In genomic region chr11:103815986-103816385, GRCm38 (mm10) we compare ENCODE assay signal across 13 mouse cellular contexts. TPM values are rescaled to one million over a fixed set of nuclear protein-coding genes. Genes with fewer than 3 reads are reported as not detected.
A peak's percentile ranks its signal among the peaks of the same experiment; 100 is the strongest.
DNase-seq lines count a peak whose midpoint lies in the region; ATAC-seq and TF ChIP-seq lines count a peak whose summit lies in the region.
"Had no signal": no experiment of that assay in that cellular context is flagged by ENCODE, and none has a peak within 500 bp of the region (broad histone marks: within the 10 kb centered on the region; RNA-seq: fewer than 3 reads in every experiment).

No protein-coding gene starts in this region.

- no peak for TF ChIP-seq POLR2A in cerebellum, adult 2 months (IDR thresholded peaks at IDR 0.05; ENCODE audit: borderline replicate concordance, insufficient read depth, low read length)
- TF ChIP-seq POLR2A in kidney, adult 2 months (IDR thresholded peaks at IDR 0.05; ENCODE audit: low read depth, low read length), result no peak

- peaks cover 21% of the 10 kb centered on the region for H3K4me1 ChIP-seq in cerebellum, adult 2 months (ENCODE audit: control insufficient read depth, insufficient read depth, low read length)
- no peaks in the 10 kb centered on the region for H3K4me1 ChIP-seq in kidney, adult 2 months (ENCODE audit: control insufficient read depth, insufficient read depth, low read length)
- no peaks in the 10 kb centered on the region; the same call in 1 of the 2 replicates for H3K4me1 ChIP-seq in kidney, embryonic 16.5 days (ENCODE audit: insufficient read depth, low read length)
- 0 out of 2 replicates have a peak, but pooled peaks cover 3% of the 10 kb centered on the region for H3K4me1 ChIP-seq in midbrain, postnatal 0 days (ENCODE audit: insufficient read depth, low read length)
- H3K4me1 ChIP-seq in midbrain, embryonic 11.5 days (ENCODE audit: control insufficient read depth, insufficient read depth, low read length), result peaks cover 5% of the 10 kb centered on the region
- H3K4me1 ChIP-seq: liver, embryonic 15.5 days had no signal

- DNase-seq in cerebellum, adult 2 months, result peak; percentile 48 to 49
- no peak for DNase-seq in cerebellum, adult 11 months
- DNase-seq in kidney, adult 2 months, result peak; percentile 15
- DNase-seq in midbrain, postnatal 0 days (ENCODE audit: low spot score), result peak; percentile 28
- DNase-seq in midbrain, embryonic 11.5 days (ENCODE audit: low spot score, missing footprints), result no peak
- no peak for DNase-seq in urinary bladder, postnatal 14 days (ENCODE audit: low spot score)
- DNase-seq in right cerebral cortex, postnatal 10 days (ENCODE audit: low spot score in 2 of 2), result no peak
- DNase-seq: forebrain, postnatal 0 days had no signal

- H3K4me3 ChIP-seq in cerebellum, adult 2 months (replicated peaks; ENCODE audit: insufficient read depth, low read depth, low read length), result no peak overlapping the region
- H3K4me3 ChIP-seq in kidney, adult 2 months (ENCODE audit: insufficient read depth, low read depth, low read length), result no peak overlapping the region
- H3K4me3 ChIP-seq in kidney, embryonic 16.5 days (ENCODE audit: low read length), result no peak overlapping the region
- no peak overlapping the region for H3K4me3 ChIP-seq in midbrain, postnatal 0 days (ENCODE audit: low read depth, low read length)
- no peak overlapping the region for H3K4me3 ChIP-seq in midbrain, embryonic 11.5 days (ENCODE audit: low read depth, low read length)
- H3K4me3 ChIP-seq: heart, adult 2 months; hindbrain, embryonic 15.5 days; liver, embryonic 15.5 days had no signal

- no peaks in the 10 kb centered on the region for H3K9me3 ChIP-seq in kidney, embryonic 16.5 days (ENCODE audit: low read length)
- no peaks in the 10 kb centered on the region for H3K9me3 ChIP-seq in midbrain, postnatal 0 days (ENCODE audit: low read length)
- no peaks in the 10 kb centered on the region for H3K9me3 ChIP-seq in midbrain, embryonic 11.5 days (ENCODE audit: control insufficient read depth, low read length)
- H3K9me3 ChIP-seq: hindbrain, embryonic 15.5 days; liver, embryonic 15.5 days had no signal

- H3K27ac ChIP-seq in cerebellum, adult 2 months (ENCODE audit: insufficient read depth, low read length), result no peak overlapping the region
- H3K27ac ChIP-seq in kidney, adult 2 months (ENCODE audit: insufficient read depth, low read depth, low read length), result no peak overlapping the region
- H3K27ac ChIP-seq in kidney, embryonic 16.5 days (ENCODE audit: low read length), result no peak overlapping the region
- H3K27ac ChIP-seq in midbrain, postnatal 0 days (ENCODE audit: low read depth, low read length), result no peak overlapping the region
- no peak overlapping the region for H3K27ac ChIP-seq in midbrain, embryonic 11.5 days (ENCODE audit: low read depth, low read length)
- H3K27ac ChIP-seq: heart, adult 2 months; hindbrain, embryonic 15.5 days; liver, embryonic 15.5 days had no signal

- no peak overlapping the region for H3K9ac ChIP-seq in kidney, embryonic 16.5 days (replicated peaks; ENCODE audit: low read length)
- no peak overlapping the region for H3K9ac ChIP-seq in midbrain, postnatal 0 days (replicated peaks; ENCODE audit: low read length, poor library complexity, severe bottlenecking)
- no peak overlapping the region for H3K9ac ChIP-seq in midbrain, embryonic 11.5 days (ENCODE audit: low read length)
- H3K9ac ChIP-seq: forebrain, postnatal 0 days; hindbrain, embryonic 15.5 days; liver, embryonic 15.5 days had no signal

- H3K36me3 ChIP-seq in kidney, adult 2 months (ENCODE audit: control insufficient read depth, insufficient read depth, low read length), result no peaks in the 10 kb centered on the region
- H3K36me3 ChIP-seq in kidney, embryonic 16.5 days (ENCODE audit: insufficient read depth, low read length), result no peaks in the 10 kb centered on the region
- 0 out of 2 replicates have a peak, but pooled peaks cover 3% of the 10 kb centered on the region for H3K36me3 ChIP-seq in midbrain, postnatal 0 days (ENCODE audit: insufficient read depth, low read length)
- peaks cover 5% of the 10 kb centered on the region; the same call in 1 of the 2 replicates for H3K36me3 ChIP-seq in midbrain, embryonic 11.5 days (ENCODE audit: control insufficient read depth, insufficient read depth, low read length)
- H3K36me3 ChIP-seq: liver, embryonic 15.5 days had no signal

- H3K27me3 ChIP-seq in cerebellum, adult 2 months (ENCODE audit: control insufficient read depth, insufficient read depth, low read length), result no peaks in the 10 kb centered on the region
- H3K27me3 ChIP-seq in kidney, adult 2 months (replicated peaks; ENCODE audit: control insufficient read depth, insufficient read depth, low read length), result no peaks in the 10 kb centered on the region
- peaks cover 33% of the 10 kb centered on the region for H3K27me3 ChIP-seq in kidney, embryonic 16.5 days (ENCODE audit: insufficient read depth, low read length)
- no peaks in the 10 kb centered on the region for H3K27me3 ChIP-seq in midbrain, postnatal 0 days (ENCODE audit: insufficient read depth, low read length)
- H3K27me3 ChIP-seq in midbrain, embryonic 11.5 days (ENCODE audit: control insufficient read depth, insufficient read depth, low read length), result peaks cover 9% of the 10 kb centered on the region

- ATAC-seq in kidney, embryonic 16.5 days (ENCODE audit: low FRiP score, low TSS enrichment), result no peak
- ATAC-seq in midbrain, postnatal 0 days (ENCODE audit: low FRiP score), result no peak
- ATAC-seq in midbrain, embryonic 11.5 days (ENCODE audit: low FRiP score), result no peak
- ATAC-seq: forebrain, postnatal 0 days had no signal

- WGBS in cerebellum, adult 2 months, result 18% methylated on average over 13 of the region's 13 CpGs
- 27% methylated on average over 13 of the region's 13 CpGs for WGBS in kidney, adult 2 months
- 24% methylated on average over 13 of the region's 13 CpGs for WGBS in kidney, embryonic 16.5 days
- 58% methylated on average over 13 of the region's 13 CpGs for WGBS in midbrain, postnatal 0 days
- 88% methylated on average over 13 of the region's 13 CpGs for WGBS in midbrain, embryonic 11.5 days

- H3K4me2 ChIP-seq in kidney, embryonic 16.5 days (replicated peaks; ENCODE audit: low read depth, low read length), result no peak overlapping the region
- no peak overlapping the region for H3K4me2 ChIP-seq in midbrain, postnatal 0 days (ENCODE audit: low read depth, low read length, poor library complexity, severe bottlenecking)
- no peak overlapping the region for H3K4me2 ChIP-seq in midbrain, embryonic 11.5 days
- H3K4me2 ChIP-seq: hindbrain, embryonic 15.5 days; liver, embryonic 15.5 days had no signal

- TF ChIP-seq CTCF in cerebellum, adult 2 months (IDR thresholded peaks at IDR 0.05; ENCODE audit: borderline replicate concordance, insufficient read depth, low read depth, low read length), result no peak
- TF ChIP-seq CTCF in kidney, adult 2 months (conservative IDR thresholded peaks at IDR 0.05; ENCODE audit: insufficient read depth, insufficient read length, low read depth, low read length), result no peak
- no peak for TF ChIP-seq CTCF in midbrain, postnatal 0 days (IDR thresholded peaks at IDR 0.05)

RNA-seq across cellular contexts. Expression of gene Wnt3, which starts 42.0 kb away (rescaled TPM):
- polyA plus RNA-seq in cerebellum, adult 2 months (2012; rRNA removed), result 13.6 and 14.5 TPM in 2 replicates
- not detected in 2 replicates for polyA plus RNA-seq in kidney, adult 2 months (2012; rRNA removed)
- not detected in 2 replicates for polyA plus RNA-seq in kidney, embryonic 16.5 days (2015; fragmentation: Nextera tagmentation; extraction: Ambion mirVana)
- total RNA-seq in midbrain, postnatal 0 days (2014; rRNA removed), result 12.5 and 13.2 TPM in 2 replicates
- 11.6 and 11.7 TPM in 2 replicates for polyA plus RNA-seq in midbrain, postnatal 0 days (2015; fragmentation: Nextera tagmentation; extraction: Ambion mirVana)
- 13.8 and 14.2 TPM in 2 replicates for polyA plus RNA-seq in midbrain, embryonic 11.5 days (2014; fragmentation: Nextera tagmentation; extraction: Ambion mirVana)
- total RNA-seq: heart, adult 2 months; MEL had no signal
- polyA plus RNA-seq: heart, adult 2 months; liver, embryonic 15.5 days had no signal

Comparison
In these comparisons a context has a peak if more than half of its experiments do, and no peak if none do; other contexts are left out.
1. DNase-seq: peak in cerebellum, adult 2 months (2 of 2), kidney, adult 2 months (single experiment) and midbrain, postnatal 0 days (single experiment); none in cerebellum, adult 11 months (single experiment), midbrain, embryonic 11.5 days (single experiment), urinary bladder, postnatal 14 days (single experiment) and right cerebral cortex, postnatal 10 days (0 of 2).
2. RNA of gene Wnt3, which starts 42.0 kb away (polyA plus RNA-seq): 13.8 to 14.2 TPM in midbrain, embryonic 11.5 days, 13.6 to 14.5 TPM in cerebellum, adult 2 months and 11.6 to 11.7 TPM in midbrain, postnatal 0 days; not detected in kidney, embryonic 16.5 days and not detected in kidney, adult 2 months; every median in the first group is over 10 times any median in the second.